Mouse (Mus musculus): ENCODE results near the gene Gm11011. TPM values are rescaled to one million over a fixed set of nuclear protein-coding genes. Genes with fewer than 3 reads are reported as not detected.

Gene Gm11011
- polyA plus RNA-seq, 1 experiment from 2014 or later = not detected

DNA sequence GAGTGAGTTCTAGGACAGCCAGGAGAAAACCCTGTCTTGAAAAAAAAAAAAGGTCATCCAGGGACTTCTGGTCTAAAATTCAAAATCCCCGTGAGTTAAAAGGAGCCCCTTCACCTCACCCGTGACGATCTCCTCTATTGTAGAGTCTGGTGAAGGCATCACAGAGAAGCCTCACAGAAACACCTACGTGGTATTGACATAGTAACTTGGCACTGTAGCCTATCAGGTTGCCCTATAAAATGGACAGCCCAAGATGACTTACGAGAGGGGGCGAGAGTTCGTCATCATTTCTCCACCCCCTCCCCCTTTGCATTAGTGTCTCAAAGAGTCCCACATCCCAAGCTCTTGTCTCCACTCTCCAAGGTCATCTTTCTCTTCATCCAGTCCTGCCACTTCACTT is 41.9 kb downstream of the Gm11011 start:
- H3K4me2 ChIP-seq (ENCODE audit: low read depth, low read length) = no peak overlapping the region
- H3K9me3 ChIP-seq (ENCODE audit: low read length) = no peaks in the 10 kb centered on the region
- H3K36me3 ChIP-seq (replicated peaks; ENCODE audit: insufficient read depth, low read length) = no peaks in the 10 kb centered on the region
- no peaks in the 10 kb centered on the region for H3K27me3 ChIP-seq (ENCODE audit: insufficient read depth, low read length)
- no peak overlapping the region for H3K9ac ChIP-seq (replicated peaks)
- no peak overlapping the region for H3K4me3 ChIP-seq (ENCODE audit: low read depth, low read length)
- no peaks in the 10 kb centered on the region for H3K4me1 ChIP-seq (ENCODE audit: insufficient read depth)
- ATAC-seq = no peak
- H3K27ac ChIP-seq (ENCODE audit: low read depth) = no peak overlapping the region
- no peak for DNase-seq
- TF ChIP-seq CTCF (IDR thresholded peaks at IDR 0.05; ENCODE audit: low read depth) (no peak), EP300 (IDR thresholded peaks at IDR 0.05; ENCODE audit: low read depth) (no peak)
- WGBS (ENCODE audit: insufficient replicate concordance) = 76% methylated on average over 7 of the region's 7 CpGs

DNA sequence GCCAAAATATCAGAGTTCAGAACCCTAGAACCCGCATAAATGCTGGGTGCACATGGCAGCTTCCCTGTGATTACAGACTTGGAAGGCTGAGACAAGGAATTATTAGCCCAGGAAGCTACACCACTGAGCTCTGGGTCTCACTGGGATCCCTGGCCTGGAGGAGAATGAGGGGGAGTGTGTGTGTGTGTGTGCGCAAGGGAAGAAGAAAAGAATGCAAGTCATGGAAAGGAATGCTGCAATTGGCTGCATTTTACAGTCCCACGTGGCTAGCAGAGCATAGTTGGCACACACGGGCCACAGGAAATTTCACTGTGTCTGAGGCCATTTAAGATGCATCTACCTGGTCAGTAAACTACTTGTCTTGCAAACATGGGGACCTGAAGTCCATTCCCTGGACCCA is 48.6 kb downstream of the Gm11011 start:
- no peaks in the 10 kb centered on the region for H3K4me1 ChIP-seq (ENCODE audit: insufficient read depth)
- no peak for ATAC-seq
- H3K4me3 ChIP-seq (ENCODE audit: low read depth, low read length) = no peak overlapping the region
- H3K4me2 ChIP-seq (ENCODE audit: low read depth, low read length) = no peak overlapping the region
- no peaks in the 10 kb centered on the region for H3K9me3 ChIP-seq (ENCODE audit: low read length)
- TF ChIP-seq EP300 (IDR thresholded peaks at IDR 0.05; ENCODE audit: low read depth) = no peak
- TF ChIP-seq CTCF (IDR thresholded peaks at IDR 0.05; ENCODE audit: low read depth) = no peak
- no peaks in the 10 kb centered on the region for H3K27me3 ChIP-seq (ENCODE audit: insufficient read depth, low read length)
- no peak overlapping the region for H3K9ac ChIP-seq (replicated peaks)
- no peak for DNase-seq
- 72% methylated on average over 4 of the region's 4 CpGs for WGBS (ENCODE audit: insufficient replicate concordance)
- no peaks in the 10 kb centered on the region for H3K36me3 ChIP-seq (replicated peaks; ENCODE audit: insufficient read depth, low read length)
- no peak overlapping the region for H3K27ac ChIP-seq (ENCODE audit: low read depth)

Other genes with a start within 250 kb of the Gm11011 start
- gene Tshz2, start 45.3 kb upstream of the Gm11011 start, polyA plus RNA-seq (2015; fragmentation: Nextera tagmentation; extraction: Ambion mirVana) = 1.3 and 1.5 TPM in 2 replicates